Mouse (Mus musculus): ENCODE results near the gene Pde9a. TPM values are rescaled to one million over a fixed set of nuclear protein-coding genes. Genes with fewer than 3 reads are reported as not detected.

Pde9a gene
- polyA plus RNA-seq, 1 experiment: 0.99 TPM

GRCm38 (mm10) chr17:31492416-31492815 lies 106.4 kb downstream of the Pde9a start:
- Histone ChIP-seq H3K4me3 (ENCODE audit: insufficient read depth, low read depth, low read length) (no peak overlapping the region), H3K27ac (replicated peaks; ENCODE audit: low read depth, low read length) (no peak overlapping the region), H3K4me1 (ENCODE audit: control insufficient read depth, insufficient read depth, insufficient read length, low read length) (no peaks in the 10 kb centered on the region)

GRCm38 (mm10) chr17:31494989-31495388 lies 109.0 kb downstream of the Pde9a start:
- Histone ChIP-seq H3K4me1 (ENCODE audit: control insufficient read depth, insufficient read depth, insufficient read length, low read length) (no peaks in the 10 kb centered on the region), H3K27ac (replicated peaks; ENCODE audit: low read depth, low read length) (no peak overlapping the region), H3K4me3 (ENCODE audit: insufficient read depth, low read depth, low read length) (no peak overlapping the region)

- Histone ChIP-seq H3K4me1 (ENCODE audit: control insufficient read depth, insufficient read depth, insufficient read length, low read length) (no peaks in the 10 kb centered on the region), H3K4me3 (ENCODE audit: insufficient read depth, low read depth, low read length) (no peak overlapping the region), H3K27ac (replicated peaks; ENCODE audit: low read depth, low read length) (no peak overlapping the region)
Measured at GRCm38 (mm10) chr17:31497726-31498125, 111.7 kb downstream of the Pde9a start.

GRCm38 (mm10) chr17:31499725-31500124 lies 113.7 kb downstream of the Pde9a start:
- H3K4me1 ChIP-seq (ENCODE audit: control insufficient read depth, insufficient read depth, insufficient read length, low read length): no peaks in the 10 kb centered on the region
- no peak overlapping the region for H3K27ac ChIP-seq (replicated peaks; ENCODE audit: low read depth, low read length)
- no peak overlapping the region for H3K4me3 ChIP-seq (ENCODE audit: insufficient read depth, low read depth, low read length)

GRCm38 (mm10) chr17:31500416-31500815 lies 114.4 kb downstream of the Pde9a start:
- Histone ChIP-seq H3K4me1 (ENCODE audit: control insufficient read depth, insufficient read depth, insufficient read length, low read length) (no peaks in the 10 kb centered on the region), H3K4me3 (ENCODE audit: insufficient read depth, low read depth, low read length) (no peak overlapping the region), H3K27ac (replicated peaks; ENCODE audit: low read depth, low read length) (no peak overlapping the region)

GRCm38 (mm10) chr17:31500908-31501307 lies 114.9 kb downstream of the Pde9a start:
- Histone ChIP-seq H3K4me3 (ENCODE audit: insufficient read depth, low read depth, low read length) (no peak overlapping the region), H3K27ac (replicated peaks; ENCODE audit: low read depth, low read length) (no peak overlapping the region), H3K4me1 (ENCODE audit: control insufficient read depth, insufficient read depth, insufficient read length, low read length) (no peaks in the 10 kb centered on the region)

- no peak overlapping the region for H3K27ac ChIP-seq (replicated peaks; ENCODE audit: low read depth, low read length)
- H3K4me1 ChIP-seq (ENCODE audit: control insufficient read depth, insufficient read depth, insufficient read length, low read length): no peaks in the 10 kb centered on the region
- H3K4me3 ChIP-seq (ENCODE audit: insufficient read depth, low read depth, low read length): no peak overlapping the region
Measured at GRCm38 (mm10) chr17:31502261-31502927, 116.4 kb downstream of the Pde9a start.

GRCm38 (mm10) chr17:31503337-31503736 lies 117.3 kb downstream of the Pde9a start:
- no peaks in the 10 kb centered on the region for H3K4me1 ChIP-seq (ENCODE audit: control insufficient read depth, insufficient read depth, insufficient read length, low read length)
- H3K4me3 ChIP-seq (ENCODE audit: insufficient read depth, low read depth, low read length): no peak overlapping the region

GRCm38 (mm10) chr17:31503936-31504335 lies 117.9 kb downstream of the Pde9a start:
- Histone ChIP-seq H3K4me1 (ENCODE audit: control insufficient read depth, insufficient read depth, insufficient read length, low read length) (no peaks in the 10 kb centered on the region), H3K27ac (replicated peaks; ENCODE audit: low read depth, low read length) (no peak overlapping the region), H3K4me3 (ENCODE audit: insufficient read depth, low read depth, low read length) (no peak overlapping the region)

More at GRCm38 (mm10) chr17:31503337-31503736, 117.3 kb downstream of the Pde9a start:
- no peak overlapping the region for H3K27ac ChIP-seq (replicated peaks; ENCODE audit: low read depth, low read length)

GRCm38 (mm10) chr17:31505013-31505412 lies 119.0 kb downstream of the Pde9a start:
- no peak overlapping the region for H3K4me3 ChIP-seq (ENCODE audit: insufficient read depth, low read depth, low read length)
- H3K4me1 ChIP-seq (ENCODE audit: control insufficient read depth, insufficient read depth, insufficient read length, low read length): no peaks in the 10 kb centered on the region
- no peak overlapping the region for H3K27ac ChIP-seq (replicated peaks; ENCODE audit: low read depth, low read length)

GRCm38 (mm10) chr17:31506282-31506681 lies 120.3 kb downstream of the Pde9a start:
- H3K4me1 ChIP-seq (ENCODE audit: control insufficient read depth, insufficient read depth, insufficient read length, low read length): peaks cover 2% of the 10 kb centered on the region; the same call in 1 of the 2 replicates
- H3K4me3 ChIP-seq (ENCODE audit: insufficient read depth, low read depth, low read length): no peak overlapping the region
- no peak overlapping the region for H3K27ac ChIP-seq (replicated peaks; ENCODE audit: low read depth, low read length)

- no peak overlapping the region for H3K27ac ChIP-seq (replicated peaks; ENCODE audit: low read depth, low read length)
- peaks cover 3% of the 10 kb centered on the region; the same call in 1 of the 2 replicates for H3K4me1 ChIP-seq (ENCODE audit: control insufficient read depth, insufficient read depth, insufficient read length, low read length)
- H3K4me3 ChIP-seq (ENCODE audit: insufficient read depth, low read depth, low read length): peak overlapping the region; percentile 85; the same call in 1 of the 2 replicates
Measured at GRCm38 (mm10) chr17:31510944-31511343, 124.9 kb downstream of the Pde9a start.

- Histone ChIP-seq H3K27ac (replicated peaks; ENCODE audit: low read depth, low read length) (0 out of 2 replicates have a peak overlapping the region, but pooled peaks have one; percentile 15), H3K4me3 (ENCODE audit: insufficient read depth, low read depth, low read length) (peak overlapping the region; percentile 85), H3K4me1 (ENCODE audit: control insufficient read depth, insufficient read depth, insufficient read length, low read length) (peaks cover 3% of the 10 kb centered on the region; the same call in 1 of the 2 replicates)
Measured at GRCm38 (mm10) chr17:31511792-31512495, 125.9 kb downstream of the Pde9a start.

- Histone ChIP-seq H3K4me3 (ENCODE audit: insufficient read depth, low read depth, low read length) (peak overlapping the region; percentile 85), H3K27ac (replicated peaks; ENCODE audit: low read depth, low read length) (no peak overlapping the region), H3K4me1 (ENCODE audit: control insufficient read depth, insufficient read depth, insufficient read length, low read length) (peaks cover 3% of the 10 kb centered on the region; the same call in 1 of the 2 replicates)
Measured at GRCm38 (mm10) chr17:31512593-31512992, 126.6 kb downstream of the Pde9a start.

GRCm38 (mm10) chr17:31514696-31515095 lies 128.7 kb downstream of the Pde9a start:
- Histone ChIP-seq H3K4me3 (ENCODE audit: insufficient read depth, low read depth, low read length) (no peak overlapping the region), H3K4me1 (ENCODE audit: control insufficient read depth, insufficient read depth, insufficient read length, low read length) (peaks cover 3% of the 10 kb centered on the region; the same call in 1 of the 2 replicates), H3K27ac (replicated peaks; ENCODE audit: low read depth, low read length) (no peak overlapping the region)
